Mouse (Mus musculus) testis, adult 2 months (tissue): ENCODE data around the gene Ints7.

Source experiments
- CTCF ChIP-seq: fragments of 200-500 bp; IDR thresholded peaks from 2 replicates; pipeline ENCODE4 v1.5.1; 2012; ENCODE audit warnings: low read depth, mild to moderate bottlenecking, inconsistent platforms, low read length, moderate library complexity; ENCODE audit not compliant: control insufficient read depth, insufficient read depth, insufficient replicate concordance
- POLR2A ChIP-seq: fragments of 200-500 bp; IDR thresholded peaks from 2 replicates; pipeline ENCODE4 v1.6.1; 2012; ENCODE audit warnings: low read depth, mild to moderate bottlenecking, inconsistent platforms, low read length, moderate library complexity; ENCODE audit not compliant: control insufficient read depth

DNA sequence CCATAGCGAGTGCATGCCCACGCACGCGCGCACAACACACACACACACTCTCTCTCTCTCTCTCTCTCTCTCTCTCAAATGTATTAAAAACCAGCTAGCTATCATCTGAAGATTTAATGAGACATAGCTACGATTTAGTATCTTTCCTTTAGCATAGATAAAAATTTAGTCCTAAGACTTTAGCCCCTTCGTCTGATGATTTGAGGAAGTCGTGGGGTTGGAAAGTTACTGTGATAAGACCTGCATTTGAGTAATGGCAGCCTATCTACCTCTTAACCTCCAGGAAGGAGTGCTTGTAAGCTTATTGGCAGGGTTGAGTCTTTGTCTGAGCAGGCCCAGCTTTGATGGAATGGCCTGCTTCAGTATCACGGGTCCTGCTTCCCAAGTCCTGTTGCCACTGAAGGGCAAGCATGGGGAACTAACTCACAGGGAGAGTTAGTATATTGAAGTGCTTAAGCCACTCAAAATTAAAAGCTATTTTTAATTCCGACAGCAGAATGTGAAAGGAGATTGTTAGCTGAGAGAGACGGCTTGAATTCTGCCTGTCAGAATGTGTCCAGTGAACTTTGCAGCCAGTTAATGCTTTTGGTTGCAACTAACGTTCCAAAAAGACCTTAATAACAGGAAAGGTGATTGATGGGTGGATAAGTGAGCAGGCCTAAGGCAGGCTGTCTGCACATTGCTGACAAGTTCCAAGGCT lies 42.8 kb downstream of the Ints7 start:
- TF ChIP-seq POLR2A = no peak
- no peak for TF ChIP-seq CTCF
